Mouse (Mus musculus) liver, adult 2 months (tissue): ENCODE results near the gene Chchd6. TPM values are rescaled to one million over a fixed set of nuclear protein-coding genes. Genes with fewer than 3 reads are reported as not detected.

Source experiments
- DNase-seq: peaks from one replicate; pipeline ENCODE4 v3.0.0-alpha.2; 2011; ENCODE audit warnings: low read depth, low spot score; ENCODE audit errors: extremely low read depth
- H3K27ac ChIP-seq: fragments of 200-500 bp; replicated peaks from 2 replicates; pipeline ENCODE4 v1.5.1; 2012; ENCODE audit warnings: low read depth, mild to moderate bottlenecking, control low read depth, inconsistent platforms, low read length; ENCODE audit not compliant: insufficient read depth
- H3K27me3 ChIP-seq: fragments of 200-500 bp; 2 replicates; pipeline ENCODE4 v1.6.1; 2012; ENCODE audit warnings: mild to moderate bottlenecking, moderate library complexity, low read length, inconsistent platforms; ENCODE audit not compliant: control insufficient read depth, insufficient read depth
- H3K36me3 ChIP-seq: fragments of 200-500 bp; 2 replicates; pipeline ENCODE4 v1.6.1; 2012; ENCODE audit warnings: low read length, inconsistent platforms; ENCODE audit not compliant: control insufficient read depth, insufficient read depth
- H3K4me1 ChIP-seq: fragments of 200-500 bp; 2 replicates; pipeline ENCODE4 v1.6.1; 2011; ENCODE audit warnings: low read length; ENCODE audit not compliant: control insufficient read depth, insufficient read depth
- H3K4me3 ChIP-seq: fragments of 200-500 bp; 2 replicates; pipeline ENCODE4 v1.5.1; 2011; ENCODE audit warnings: low read depth, mild to moderate bottlenecking, control low read depth, low read length, moderate library complexity; ENCODE audit not compliant: insufficient read depth
- H3K79me2 ChIP-seq: fragments of 200-500 bp; 2 replicates; pipeline ENCODE4 v1.6.1; 2012; ENCODE audit warnings: inconsistent platforms, mild to moderate bottlenecking, low read length, moderate library complexity; ENCODE audit not compliant: control insufficient read depth, insufficient read depth
- H3K9ac ChIP-seq: fragments of 200-500 bp; 2 replicates; pipeline ENCODE4 v1.6.1; 2012; ENCODE audit warnings: low read depth, mild to moderate bottlenecking, control low read depth, inconsistent platforms, low read length
- CTCF ChIP-seq: fragments of 200-500 bp; IDR thresholded peaks from 2 replicates; pipeline ENCODE4 v1.5.1; 2011; ENCODE audit warnings: low read depth, low read length, control low read depth
- POLR2A ChIP-seq: fragments of 200-500 bp; IDR thresholded peaks from 2 replicates; pipeline ENCODE4 v1.6.1; 2011; ENCODE audit warnings: low read length, control low read depth; ENCODE audit not compliant: insufficient read depth; ENCODE audit errors: extremely low read depth
- WGBS: fragments of 180-500 bp; shearing (Covaris S2); methylation state at CpG from one replicate; pipeline ENCODE4 v1.1.7; 2018; 5-methylcytosine and 5-hydroxymethylcytosine counted together
- polyA plus RNA-seq: library from polyadenylated mRNA; depleted of rRNA; stranded (reverse); fragments of >200 nt; gene quantifications from 2 replicates; pipeline ENCODE4 v1.2.3, GENCODE M21; 2012
- total RNA-seq: library from RNA; depleted of rRNA; stranded (reverse); fragments of >200 nt; gene quantifications from 2 replicates; pipeline ENCODE4 v1.2.3, GENCODE M21; 2014

Chchd6 gene
- total and polyA plus RNA-seq, 2 experiments = 5.0 to 6.9 TPM

GRCm38 (mm10) chr6:89397919-89398318 lies 197.5 kb downstream of the Chchd6 start:
- no peak for TF ChIP-seq POLR2A
- no peak for TF ChIP-seq CTCF
- no peak overlapping the region for H3K9ac ChIP-seq
- H3K79me2 ChIP-seq = no peaks in the 10 kb centered on the region
- H3K27ac ChIP-seq = no peak overlapping the region
- no peaks in the 10 kb centered on the region for H3K4me1 ChIP-seq
- no peaks in the 10 kb centered on the region for H3K27me3 ChIP-seq
- H3K36me3 ChIP-seq = no peaks in the 10 kb centered on the region
- 82% methylated on average over 4 of the region's 4 CpGs for WGBS
- DNase-seq = no peak
- H3K4me3 ChIP-seq = no peak overlapping the region

- H3K79me2 ChIP-seq = no peaks in the 10 kb centered on the region
- TF ChIP-seq CTCF (no peak), POLR2A (no peak)
- WGBS = 88% methylated on average over 2 of the region's 2 CpGs
- H3K4me1 ChIP-seq = no peaks in the 10 kb centered on the region
- no peak overlapping the region for H3K4me3 ChIP-seq
- no peaks in the 10 kb centered on the region for H3K27me3 ChIP-seq
- H3K27ac ChIP-seq = no peak overlapping the region
- H3K36me3 ChIP-seq = no peaks in the 10 kb centered on the region
- DNase-seq = no peak
- H3K9ac ChIP-seq = no peak overlapping the region
Observed at GRCm38 (mm10) chr6:89393820-89394219, 201.6 kb downstream of the Chchd6 start.

- Histone ChIP-seq H3K27ac (no peak overlapping the region), H3K79me2 (no peaks in the 10 kb centered on the region)
- no peak for DNase-seq
Observed at GRCm38 (mm10) chr6:89392213-89392612, 203.2 kb downstream of the Chchd6 start.

GRCm38 (mm10) chr6:89389771-89390170 lies 205.7 kb downstream of the Chchd6 start:
- no peak for TF ChIP-seq CTCF
- no peak for TF ChIP-seq POLR2A
- no peak overlapping the region for H3K27ac ChIP-seq
- no peak overlapping the region for H3K4me3 ChIP-seq
- no peaks in the 10 kb centered on the region for H3K36me3 ChIP-seq
- no peak for DNase-seq
- no peaks in the 10 kb centered on the region for H3K27me3 ChIP-seq
- no peaks in the 10 kb centered on the region for H3K79me2 ChIP-seq
- no peaks in the 10 kb centered on the region for H3K4me1 ChIP-seq
- H3K9ac ChIP-seq = no peak overlapping the region
- 91% methylated on average over 7 of the region's 7 CpGs for WGBS

More at GRCm38 (mm10) chr6:89392213-89392612, 203.2 kb downstream of the Chchd6 start:
- 86% methylated on average over 2 of the region's 2 CpGs for WGBS
- Histone ChIP-seq H3K4me3 (no peak overlapping the region), H3K9ac (no peak overlapping the region), H3K27me3 (no peaks in the 10 kb centered on the region), H3K4me1 (no peaks in the 10 kb centered on the region), H3K36me3 (no peaks in the 10 kb centered on the region)
- TF ChIP-seq POLR2A = no peak
- TF ChIP-seq CTCF = no peak

- H3K4me3 ChIP-seq = no peak overlapping the region
- H3K9ac ChIP-seq = no peak overlapping the region
- H3K79me2 ChIP-seq = no peaks in the 10 kb centered on the region
- H3K36me3 ChIP-seq = no peaks in the 10 kb centered on the region
- DNase-seq = no peak
- WGBS = 84% methylated on average over 1 of the region's 1 CpGs
- no peak for TF ChIP-seq CTCF
- TF ChIP-seq POLR2A = no peak
- H3K27me3 ChIP-seq = no peaks in the 10 kb centered on the region
- no peaks in the 10 kb centered on the region for H3K4me1 ChIP-seq
- H3K27ac ChIP-seq = no peak overlapping the region
Observed at GRCm38 (mm10) chr6:89386956-89387355, 208.5 kb downstream of the Chchd6 start.

GRCm38 (mm10) chr6:89384699-89385098 lies 210.8 kb downstream of the Chchd6 start:
- TF ChIP-seq POLR2A (no peak), CTCF (no peak)
- 96% methylated on average over 2 of the region's 2 CpGs for WGBS
- no peak for DNase-seq

More at GRCm38 (mm10) chr6:89384699-89385098, 210.8 kb downstream of the Chchd6 start:
- no peak overlapping the region for H3K27ac ChIP-seq
- no peaks in the 10 kb centered on the region for H3K79me2 ChIP-seq
- no peaks in the 10 kb centered on the region for H3K4me1 ChIP-seq
- H3K27me3 ChIP-seq = no peaks in the 10 kb centered on the region
- no peak overlapping the region for H3K4me3 ChIP-seq
- H3K36me3 ChIP-seq = no peaks in the 10 kb centered on the region
- H3K9ac ChIP-seq = no peak overlapping the region
